Mouse (Mus musculus) thymus, postnatal 14 days (tissue): ENCODE results near the gene Zdhhc11.
A peak's percentile ranks its signal among the peaks of the same experiment; 100 is the strongest.
"Not testable (repeated sequence)": the region's sequence is repeated elsewhere in the genome, so short reads cannot be mapped to it uniquely, and the experiment has no call there.

ENCODE experiments used
- DNase-seq: peaks from one replicate; pipeline ENCODE4 v3.0.0; 2021

Zdhhc11 gene

GRCm38 (mm10) chr13:73963551-73963950, at the start of gene Zdhhc11:
Gene Zdhhc11 (plus strand): TSS chr13:73963851.
- DNase-seq: no peak

GRCm38 (mm10) chr13:73932201-73932600, 31.4 kb upstream of the Zdhhc11 start:
- DNase-seq: no peak

GRCm38 (mm10) chr13:73936938-73937320, 26.7 kb upstream of the Zdhhc11 start:
- DNase-seq: no peak

- DNase-seq: peak; percentile 94
Observed at GRCm38 (mm10) chr13:73937321-73938176, 26.1 kb upstream of the Zdhhc11 start, which contains the start of the genes Trip13 and Brd9. Gene Trip13 (minus strand): TSS chr13:73937784. Gene Brd9 (plus strand): TSS chr13:73937811.

GRCm38 (mm10) chr13:73938177-73938560, 25.5 kb upstream of the Zdhhc11 start:
- no peak for DNase-seq

GRCm38 (mm10) chr13:73939101-73939500, 24.6 kb upstream of the Zdhhc11 start:
- DNase-seq: no peak

- no peak for DNase-seq
Observed at GRCm38 (mm10) chr13:73944606-73945005, 19.0 kb upstream of the Zdhhc11 start.

- DNase-seq: no peak
Observed at GRCm38 (mm10) chr13:73953551-73954130, 10.0 kb upstream of the Zdhhc11 start.

GRCm38 (mm10) chr13:73954666-73955065, 9.0 kb upstream of the Zdhhc11 start:
- no peak for DNase-seq

- no peak for DNase-seq
Observed at GRCm38 (mm10) chr13:73955531-73955930, 8.1 kb upstream of the Zdhhc11 start.

GRCm38 (mm10) chr13:73960117-73960652, 3.5 kb upstream of the Zdhhc11 start:
- no peak for DNase-seq

- no peak for DNase-seq
Observed at GRCm38 (mm10) chr13:73961177-73961576, 2.5 kb upstream of the Zdhhc11 start.

- peak; percentile 41 for DNase-seq
Observed at GRCm38 (mm10) chr13:73970545-73971448, 7.1 kb downstream of the Zdhhc11 start.

GRCm38 (mm10) chr13:73974523-73974922, 10.9 kb downstream of the Zdhhc11 start:
- DNase-seq: no peak

GRCm38 (mm10) chr13:73976935-73977334, 13.3 kb downstream of the Zdhhc11 start:
- no peak for DNase-seq

GRCm38 (mm10) chr13:73990325-73990724, 26.7 kb downstream of the Zdhhc11 start:
- DNase-seq: no peak

GRCm38 (mm10) chr13:73990761-73991160, 27.1 kb downstream of the Zdhhc11 start:
- no peak for DNase-seq

- no peak for DNase-seq
Observed at GRCm38 (mm10) chr13:73991267-73991666, 27.6 kb downstream of the Zdhhc11 start.

GRCm38 (mm10) chr13:73996456-73996855, 32.8 kb downstream of the Zdhhc11 start:
- DNase-seq: no peak

GRCm38 (mm10) chr13:74000519-74000918, 36.9 kb downstream of the Zdhhc11 start:
- DNase-seq: no peak

GRCm38 (mm10) chr13:74000961-74001360, 37.3 kb downstream of the Zdhhc11 start:
- no peak for DNase-seq

GRCm38 (mm10) chr13:74001492-74001891, 37.8 kb downstream of the Zdhhc11 start:
- no peak for DNase-seq

GRCm38 (mm10) chr13:74006881-74007280, 43.2 kb downstream of the Zdhhc11 start:
- not testable (repeated sequence) for DNase-seq
